Mouse (Mus musculus): ENCODE measurements around the gene Fhit. TPM values are rescaled to one million over a fixed set of nuclear protein-coding genes. Genes with fewer than 3 reads are reported as not detected.

The Fhit gene
- total RNA-seq, 2 experiments from 2014 or later, result 0.79 to 0.95 TPM

GRCm38 (mm10) chr14:9552149-9552548, 1609.7 kb downstream of the Fhit start:
- TF ChIP-seq CTCF (IDR thresholded peaks at IDR 0.05), result no peak
- Histone ChIP-seq H3K27ac (no peak overlapping the region), H3K4me3 (no peak overlapping the region)
- intact Hi-C loops (cut with DNase I), result no loop called here
- no peak for DNase-seq

DNA sequence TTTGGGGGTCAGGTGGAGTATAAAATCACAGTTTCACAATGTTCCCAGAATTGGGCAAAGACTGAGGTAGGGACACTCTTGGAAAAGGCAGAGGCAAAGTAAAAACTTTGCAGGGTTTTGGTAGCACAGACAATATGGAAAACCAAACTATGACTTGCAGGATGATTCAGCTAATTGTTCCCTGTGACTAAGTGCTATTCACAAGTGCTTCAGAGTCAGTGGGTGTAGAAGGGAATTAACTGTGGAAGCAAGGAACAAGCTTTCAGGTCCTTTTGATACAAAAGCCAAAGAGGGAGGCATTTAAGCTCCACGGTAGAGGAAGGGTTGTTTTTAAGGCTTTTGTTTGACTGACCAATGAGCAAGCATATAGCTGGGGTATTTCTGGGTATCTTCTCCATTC, 1613.9 kb downstream of the Fhit start:
- intact Hi-C loops (cut with DNase I), result no loop called here
- Histone ChIP-seq H3K27ac (no peak overlapping the region), H3K4me3 (no peak overlapping the region)
- DNase-seq, result no peak
- no peak for TF ChIP-seq CTCF (IDR thresholded peaks at IDR 0.05)

GRCm38 (mm10) chr14:9544364-9544763, 1617.5 kb downstream of the Fhit start:
- DNase-seq, result no peak
- intact Hi-C loops (cut with DNase I), result no loop called here

DNA sequence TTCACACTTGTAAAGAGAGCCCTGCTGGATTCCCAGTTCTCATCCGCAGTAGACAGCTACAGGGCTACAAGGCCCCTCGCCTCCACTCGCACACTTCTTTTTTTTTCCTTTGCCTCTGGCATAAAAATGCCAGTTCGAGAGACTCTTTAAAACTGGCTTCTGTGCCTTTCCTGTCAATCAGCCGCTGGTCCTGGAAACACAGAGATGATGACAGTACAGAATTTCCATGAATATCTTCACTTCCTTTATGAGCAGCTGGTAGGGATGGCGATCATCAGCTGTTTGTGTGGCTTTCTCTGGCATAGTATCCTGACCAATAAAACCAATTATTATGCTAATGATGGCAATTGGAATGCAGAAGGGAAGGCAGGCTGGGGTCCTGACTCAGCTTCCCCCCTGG, 1626.3 kb downstream of the Fhit start:
- no peak overlapping the region for H3K27ac ChIP-seq
- intact Hi-C loops (cut with DNase I), result no loop called here
- TF ChIP-seq CTCF (IDR thresholded peaks at IDR 0.05), result no peak
- no peak for DNase-seq
- no peak overlapping the region for H3K4me3 ChIP-seq

More at GRCm38 (mm10) chr14:9544364-9544763, 1617.5 kb downstream of the Fhit start:
- no peak overlapping the region for H3K27ac ChIP-seq
- no peak overlapping the region for H3K4me3 ChIP-seq
- TF ChIP-seq CTCF (IDR thresholded peaks at IDR 0.05), result no peak

- intact Hi-C loops (cut with DNase I), result no loop called here
- Histone ChIP-seq H3K4me3 (no peak overlapping the region), H3K27ac (no peak overlapping the region)
- TF ChIP-seq CTCF (IDR thresholded peaks at IDR 0.05), result no peak
- DNase-seq, result no peak
These were observed 1632.6 kb downstream of the Fhit start for GRCm38 (mm10) chr14:9529247-9529646.

GRCm38 (mm10) chr14:9526136-9526535, 1635.7 kb downstream of the Fhit start:
- no peak for TF ChIP-seq CTCF (IDR thresholded peaks at IDR 0.05)
- Histone ChIP-seq H3K4me3 (no peak overlapping the region), H3K27ac (no peak overlapping the region)
- intact Hi-C loops (cut with DNase I), result no loop called here
- DNase-seq, result no peak

- intact Hi-C loops (cut with DNase I), result no loop called here
- TF ChIP-seq CTCF (IDR thresholded peaks at IDR 0.05), result no peak
- Histone ChIP-seq H3K27ac (no peak overlapping the region), H3K4me3 (no peak overlapping the region)
- DNase-seq, result no peak
These were observed 1644.2 kb downstream of the Fhit start for GRCm38 (mm10) chr14:9517651-9518050.

DNA sequence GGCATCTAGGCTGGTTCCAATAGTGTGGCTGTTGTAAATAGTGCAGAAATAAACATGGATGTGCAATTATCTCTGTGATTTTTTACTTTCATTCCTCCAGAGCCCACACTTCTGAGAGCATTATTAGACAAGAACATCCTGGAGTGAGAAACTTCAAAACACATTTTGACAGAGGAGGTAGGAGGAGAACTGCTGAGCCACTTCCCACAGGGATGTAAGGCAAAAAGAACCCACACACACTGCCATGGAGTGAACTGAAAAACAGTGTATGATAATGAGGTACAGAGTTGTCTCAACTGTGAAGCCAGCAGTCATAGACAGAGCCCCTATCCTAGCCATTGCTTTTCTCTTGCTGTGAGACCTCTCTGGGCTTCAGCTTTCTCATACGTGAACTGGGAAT, 1652.2 kb downstream of the Fhit start:
- Histone ChIP-seq H3K4me3 (no peak overlapping the region), H3K27ac (no peak overlapping the region)
- intact Hi-C loops (cut with DNase I), result no loop called here
- no peak for TF ChIP-seq CTCF (IDR thresholded peaks at IDR 0.05)
- no peak for DNase-seq

Other genes starting within 250 kb of the Fhit start
- gene Gm3839, start 194.7 kb upstream of the Fhit start, total RNA-seq (2021), result 1 to 10 TPM; 2.7 to 3.9 TPM